Mouse (Mus musculus) intestine, embryonic 15.5 days (tissue): ENCODE data around the gene Fhl3. TPM values are rescaled to one million over a fixed set of nuclear protein-coding genes. Genes with fewer than 3 reads are reported as not detected.

Source experiments
- ATAC-seq: fragments of 200-750 bp; cut with Nextera tagmentation; 2 replicates; pipeline ENCODE4 v1.8.0; 2017; ENCODE audit warnings: moderate TSS enrichment, moderate library complexity
- H3K27ac ChIP-seq: fragments of 300-500 bp; sonication (generic); 2 replicates; pipeline ENCODE4 v1.5.1; 2015; ENCODE audit warnings: mild to moderate bottlenecking, inconsistent platforms
- H3K27me3 ChIP-seq: fragments of 300-500 bp; sonication (generic); replicated peaks from 2 replicates; pipeline ENCODE4 v1.6.1; 2015; ENCODE audit warnings: inconsistent platforms
- H3K36me3 ChIP-seq: fragments of 300-500 bp; sonication (generic); 2 replicates; pipeline ENCODE4 v1.6.1; 2015; ENCODE audit warnings: inconsistent platforms
- H3K4me1 ChIP-seq: fragments of 300-500 bp; sonication (generic); replicated peaks from 2 replicates; pipeline ENCODE4 v1.6.1; 2015; ENCODE audit warnings: inconsistent platforms
- H3K4me2 ChIP-seq: fragments of 300-500 bp; sonication (generic); replicated peaks from 2 replicates; pipeline ENCODE4 v1.6.1; 2015; ENCODE audit warnings: mild to moderate bottlenecking, inconsistent platforms
- H3K4me3 ChIP-seq: fragments of 300-500 bp; sonication (generic); replicated peaks from 2 replicates; pipeline ENCODE4 v1.5.1; 2015; ENCODE audit warnings: inconsistent platforms
- H3K9ac ChIP-seq: fragments of 300-500 bp; sonication (generic); 2 replicates; pipeline ENCODE4 v1.6.1; 2015; ENCODE audit warnings: inconsistent platforms
- H3K9me3 ChIP-seq: fragments of 300-500 bp; sonication (generic); 2 replicates; pipeline ENCODE4 v1.6.1; 2016; ENCODE audit warnings: inconsistent platforms
- WGBS: fragments of 180-500 bp; shearing (Covaris S2); methylation state at CpG from one replicate; pipeline ENCODE4 v1.1.7; 2015; 5-methylcytosine and 5-hydroxymethylcytosine counted together
- polyA plus RNA-seq: library from polyadenylated mRNA; unstranded; fragments of >200 nt; fragmentation: Nextera tagmentation; extraction: Ambion mirVana; gene quantifications from 2 replicates; pipeline ENCODE4 v1.2.1, GENCODE M21; 2015

Gene Fhl3
- polyA plus RNA-seq, 1 experiment from 2014 or later: 11.8 TPM

DNA sequence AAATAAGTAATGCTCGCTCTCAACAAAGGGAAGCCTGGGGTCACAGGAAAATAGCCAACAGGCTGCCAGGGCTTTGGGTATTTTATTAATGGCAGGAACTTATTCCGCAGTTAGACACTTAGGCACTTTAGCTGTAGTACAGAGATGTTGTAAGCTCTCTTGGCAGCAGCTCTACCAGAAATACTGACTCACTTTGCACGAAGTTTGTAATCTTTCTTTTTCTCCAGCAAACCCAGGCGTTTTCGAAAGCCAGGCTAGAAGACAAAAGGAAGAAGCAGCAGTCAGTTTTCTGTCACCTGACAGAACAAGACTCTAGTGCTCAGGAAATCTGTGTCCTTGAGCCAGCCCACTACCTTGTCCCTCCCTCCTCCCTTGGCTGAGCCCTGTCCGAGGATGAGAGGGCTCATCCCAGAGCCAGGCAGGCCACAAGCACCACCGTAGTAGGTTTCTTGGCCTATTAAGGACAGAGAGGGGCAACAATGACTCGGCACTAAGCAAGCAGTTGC, 14.6 kb upstream of the Fhl3 start:
- Histone ChIP-seq H3K9me3 (no peaks in the 10 kb centered on the region), H3K9ac (no peak overlapping the region), H3K4me2 (no peak overlapping the region), H3K4me1 (no peaks in the 10 kb centered on the region), H3K27ac (no peak overlapping the region), H3K27me3 (no peaks in the 10 kb centered on the region), H3K36me3 (peaks cover 12% of the 10 kb centered on the region), H3K4me3 (no peak overlapping the region)
- 80% methylated on average over 8 of the region's 8 CpGs for WGBS
- no peak for ATAC-seq

- H3K4me2 ChIP-seq: no peak overlapping the region
- H3K4me1 ChIP-seq: peaks cover 7% of the 10 kb centered on the region; the same call in 1 of the 2 replicates
- H3K27me3 ChIP-seq: no peaks in the 10 kb centered on the region
- 85% methylated on average over 8 of the region's 8 CpGs for WGBS
- H3K9ac ChIP-seq: no peak overlapping the region
- no peak overlapping the region for H3K4me3 ChIP-seq
- no peaks in the 10 kb centered on the region for H3K9me3 ChIP-seq
- no peaks in the 10 kb centered on the region for H3K36me3 ChIP-seq
- ATAC-seq: no peak
- H3K27ac ChIP-seq: no peak overlapping the region
These were observed 9.0 kb upstream of the Fhl3 start for GRCm38 (mm10) chr4:124691455-124691854.

- 63% methylated on average over 3 of the region's 3 CpGs for WGBS
- Histone ChIP-seq H3K9me3 (no peaks in the 10 kb centered on the region), H3K36me3 (no peaks in the 10 kb centered on the region), H3K27ac (no peak overlapping the region), H3K9ac (peak overlapping the region; percentile 83), H3K4me3 (peak overlapping the region; percentile 74), H3K27me3 (no peaks in the 10 kb centered on the region), H3K4me1 (peaks cover 7% of the 10 kb centered on the region; the same call in 1 of the 2 replicates), H3K4me2 (peak overlapping the region; percentile 68)
- ATAC-seq: no peak
These were observed 8.1 kb upstream of the Fhl3 start for GRCm38 (mm10) chr4:124692416-124692861.

- no peaks in the 10 kb centered on the region for H3K27me3 ChIP-seq
- under 1% methylated on average over 43 of the region's 43 CpGs for WGBS
- ATAC-seq: peak; percentile 96
- no peaks in the 10 kb centered on the region for H3K9me3 ChIP-seq
- peak within 1 kb of the TSS; percentile 74 for H3K4me3 ChIP-seq
- peak within 1 kb of the TSS; percentile 65 for H3K27ac ChIP-seq
- H3K36me3 ChIP-seq: no peaks in the 10 kb centered on the region
- peak within 1 kb of the TSS; percentile 83 for H3K9ac ChIP-seq
- H3K4me2 ChIP-seq: peak within 1 kb of the TSS; percentile 68
- H3K4me1 ChIP-seq: peaks cover 7% of the 10 kb centered on the region; the same call in 1 of the 2 replicates
These were observed 7.2 kb upstream of the Fhl3 start, which contains the start of gene Utp11 for GRCm38 (mm10) chr4:124693135-124693894. Utp11 (minus strand) TSS chr4:124693600.

DNA sequence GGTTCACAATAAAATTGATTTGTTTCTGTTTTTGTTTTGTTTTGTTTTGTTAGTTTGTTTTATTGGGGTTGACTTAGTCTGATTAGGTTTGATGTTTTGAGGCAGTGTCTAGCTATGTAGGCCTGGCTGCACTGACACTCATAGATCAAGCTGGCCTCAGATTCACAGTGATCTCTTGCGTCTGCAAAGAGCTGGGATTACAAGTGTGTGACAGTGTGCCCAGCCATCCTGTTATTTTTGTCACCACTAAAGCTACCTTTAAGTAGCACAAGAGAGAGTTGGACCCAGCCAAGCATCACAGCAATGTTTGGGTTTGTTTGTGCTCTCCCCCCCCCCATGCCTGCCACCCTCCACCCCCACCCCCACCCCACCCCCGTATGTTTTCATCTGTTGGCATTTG, 5.9 kb upstream of the Fhl3 start:
- peaks cover 12% of the 10 kb centered on the region for H3K4me1 ChIP-seq
- no peaks in the 10 kb centered on the region for H3K9me3 ChIP-seq
- no peaks in the 10 kb centered on the region for H3K36me3 ChIP-seq
- no peak overlapping the region for H3K9ac ChIP-seq
- H3K27me3 ChIP-seq: no peaks in the 10 kb centered on the region
- no peak for ATAC-seq
- H3K4me3 ChIP-seq: no peak overlapping the region
- no peak overlapping the region for H3K27ac ChIP-seq
- WGBS: 81% methylated on average over 2 of the region's 2 CpGs
- H3K4me2 ChIP-seq: no peak overlapping the region

DNA sequence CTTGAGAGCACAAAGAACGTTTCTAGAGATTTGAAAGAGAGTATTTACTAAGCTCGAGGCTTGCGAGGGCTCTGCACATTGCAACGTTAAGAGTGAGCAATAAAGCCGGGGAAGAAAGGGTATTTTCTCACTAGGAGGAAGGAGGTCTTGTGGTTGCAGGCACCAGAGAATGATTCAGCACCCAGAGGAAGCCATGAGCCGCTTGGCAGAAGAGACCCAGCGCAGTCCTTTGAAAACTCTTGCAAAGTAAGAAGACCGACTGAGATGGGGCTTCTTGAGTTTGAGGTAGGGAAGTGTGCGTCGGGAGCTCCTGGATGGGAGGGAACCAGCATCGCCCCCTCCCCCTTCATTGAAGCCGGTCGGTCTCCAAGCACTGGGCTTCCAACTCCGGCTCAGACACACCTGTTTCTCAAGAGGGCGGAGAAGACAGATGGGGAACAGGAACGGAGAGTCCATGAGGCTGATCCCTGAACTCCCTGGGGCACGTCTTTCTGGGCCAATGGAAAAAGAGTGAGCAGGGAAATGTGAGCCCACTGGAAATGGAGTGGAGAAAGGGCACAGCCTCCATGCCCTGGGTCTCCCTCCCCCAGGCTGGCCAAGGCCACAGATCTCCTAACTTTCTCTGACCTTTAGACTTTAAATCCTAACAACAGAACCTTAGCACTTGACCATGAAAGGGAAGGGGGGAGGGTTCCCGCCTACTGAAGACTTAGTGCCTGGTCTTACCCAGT, 4.5 kb upstream of the Fhl3 start:
- H3K27ac ChIP-seq: no peak overlapping the region
- no peaks in the 10 kb centered on the region for H3K9me3 ChIP-seq
- peak overlapping the region; percentile 37 for H3K4me2 ChIP-seq
- H3K4me3 ChIP-seq: 0 out of 2 replicates have a peak overlapping the region, but pooled peaks have one; percentile 1
- no peak overlapping the region; the same call in 1 of the 2 replicates for H3K9ac ChIP-seq
- peaks cover 17% of the 10 kb centered on the region for H3K4me1 ChIP-seq
- 8% methylated on average over 18 of the region's 18 CpGs for WGBS
- ATAC-seq: no peak
- H3K36me3 ChIP-seq: no peaks in the 10 kb centered on the region
- H3K27me3 ChIP-seq: no peaks in the 10 kb centered on the region

GRCm38 (mm10) chr4:124699791-124700190, 710 bp upstream of the Fhl3 start:
- 18% methylated on average over 6 of the region's 6 CpGs for WGBS
- no peaks in the 10 kb centered on the region for H3K36me3 ChIP-seq
- no peaks in the 10 kb centered on the region for H3K9me3 ChIP-seq
- peak overlapping the region; percentile 78 for H3K4me2 ChIP-seq
- peaks cover 37% of the 10 kb centered on the region for H3K4me1 ChIP-seq
- no peaks in the 10 kb centered on the region for H3K27me3 ChIP-seq
- peak overlapping the region; percentile 69 for H3K4me3 ChIP-seq
- peak overlapping the region; percentile 89 for H3K27ac ChIP-seq
- H3K9ac ChIP-seq: peak overlapping the region; percentile 76
- 0 out of 2 replicates have a peak, but pooled peaks have one; percentile 0 for ATAC-seq

GRCm38 (mm10) chr4:124701052-124701845, 748 bp downstream of the Fhl3 start:
- WGBS: 3% methylated on average over 22 of the region's 22 CpGs
- peak overlapping the region; percentile 69 for H3K4me3 ChIP-seq
- H3K4me2 ChIP-seq: peak overlapping the region; percentile 78
- peaks cover 47% of the 10 kb centered on the region for H3K4me1 ChIP-seq
- ATAC-seq: peak; percentile 26
- no peaks in the 10 kb centered on the region for H3K9me3 ChIP-seq
- H3K27ac ChIP-seq: peak overlapping the region; percentile 89
- no peaks in the 10 kb centered on the region for H3K36me3 ChIP-seq
- H3K27me3 ChIP-seq: no peaks in the 10 kb centered on the region
- peak overlapping the region; percentile 76 for H3K9ac ChIP-seq

GRCm38 (mm10) chr4:124701916-124702315, 1.4 kb downstream of the Fhl3 start:
- Histone ChIP-seq H3K4me1 (peaks cover 48% of the 10 kb centered on the region), H3K9ac (peak overlapping the region; percentile 76), H3K9me3 (no peaks in the 10 kb centered on the region), H3K4me2 (peak overlapping the region; percentile 78), H3K36me3 (no peaks in the 10 kb centered on the region), H3K27ac (peak overlapping the region; percentile 89), H3K4me3 (peak overlapping the region; percentile 69), H3K27me3 (no peaks in the 10 kb centered on the region)
- no peak for ATAC-seq
- WGBS: 41% methylated on average over 5 of the region's 5 CpGs

GRCm38 (mm10) chr4:124703406-124703805, 2.9 kb downstream of the Fhl3 start:
- Histone ChIP-seq H3K4me2 (peak overlapping the region; percentile 52), H3K4me3 (peak overlapping the region; percentile 17; the same call in 1 of the 2 replicates), H3K27me3 (no peaks in the 10 kb centered on the region), H3K9me3 (no peaks in the 10 kb centered on the region), H3K27ac (peak overlapping the region; percentile 91), H3K36me3 (0 out of 2 replicates have a peak, but pooled peaks cover 3% of the 10 kb centered on the region), H3K9ac (no peak overlapping the region), H3K4me1 (peaks cover 48% of the 10 kb centered on the region)
- ATAC-seq: no peak
- WGBS: 40% methylated on average over 2 of the region's 2 CpGs

DNA sequence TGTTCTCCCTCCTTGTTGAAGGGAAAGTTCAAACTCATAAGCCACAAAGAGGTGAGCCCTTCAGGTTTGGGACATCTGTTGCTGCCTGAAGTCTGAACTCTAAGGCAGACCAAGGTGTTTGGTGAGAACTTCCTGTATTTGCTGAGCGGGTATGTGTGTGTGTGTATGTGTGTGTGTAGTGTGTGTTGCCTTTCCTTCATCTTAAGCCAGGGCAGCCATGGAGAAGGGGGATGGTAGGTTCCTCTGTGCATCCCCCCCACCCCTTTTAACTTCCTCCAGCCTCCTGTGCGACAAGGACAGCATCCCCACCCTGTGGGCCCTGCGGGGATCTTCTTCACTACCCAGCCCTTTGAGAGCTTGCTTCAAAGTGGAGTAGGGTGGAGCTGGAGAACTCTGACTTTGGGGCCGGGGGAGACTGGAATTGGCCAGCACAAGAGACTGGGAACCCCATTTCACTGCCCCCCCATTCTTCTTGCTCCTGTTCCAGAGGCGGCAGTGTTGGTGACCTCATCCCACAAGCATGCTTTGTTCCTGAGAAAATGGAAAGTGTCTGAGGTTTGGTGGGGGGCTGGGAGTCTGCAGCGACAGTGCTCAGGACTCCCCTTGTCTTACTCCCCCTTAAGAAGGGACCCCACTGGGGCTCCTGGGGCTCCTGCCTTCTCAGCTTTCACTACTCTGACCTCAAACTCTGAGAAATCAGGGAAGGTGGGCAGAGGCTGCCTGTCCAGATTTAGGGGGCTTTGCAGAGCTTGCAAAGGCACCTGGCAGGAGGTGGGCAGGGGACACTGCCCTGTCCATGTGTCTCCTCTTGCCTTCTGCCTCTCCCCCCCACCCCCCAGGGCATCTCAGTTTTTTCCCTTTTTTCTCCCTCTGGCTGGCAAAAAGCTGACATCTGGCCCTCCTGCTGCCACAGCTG, 3.6 kb downstream of the Fhl3 start:
- H3K4me3 ChIP-seq: peak overlapping the region; percentile 17
- WGBS: 20% methylated on average over 6 of the region's 6 CpGs
- H3K4me2 ChIP-seq: peak overlapping the region; percentile 52
- H3K9me3 ChIP-seq: no peaks in the 10 kb centered on the region
- no peaks in the 10 kb centered on the region for H3K27me3 ChIP-seq
- H3K4me1 ChIP-seq: peaks cover 52% of the 10 kb centered on the region
- no peak for ATAC-seq
- peak overlapping the region; percentile 91 for H3K27ac ChIP-seq
- H3K9ac ChIP-seq: peak overlapping the region; percentile 36
- H3K36me3 ChIP-seq: 0 out of 2 replicates have a peak, but pooled peaks cover 3% of the 10 kb centered on the region
